Mouse (Mus musculus) monocyte, adult 2 months (primary cell): Measurements from ENCODE around the gene Gm3095.
"Not testable (repeated sequence)": the region's sequence is repeated elsewhere in the genome, so short reads cannot be mapped to it uniquely, and the experiment has no call there.

Experiments used
- DNase-seq, 2 experiments: peaks; one replicate each; pipeline ENCODE4 v3.0.0; 2022; ENCODE audit warnings: low spot score in 2 of 2, low read depth in 1 of 2

Gene Gm3095

DNA sequence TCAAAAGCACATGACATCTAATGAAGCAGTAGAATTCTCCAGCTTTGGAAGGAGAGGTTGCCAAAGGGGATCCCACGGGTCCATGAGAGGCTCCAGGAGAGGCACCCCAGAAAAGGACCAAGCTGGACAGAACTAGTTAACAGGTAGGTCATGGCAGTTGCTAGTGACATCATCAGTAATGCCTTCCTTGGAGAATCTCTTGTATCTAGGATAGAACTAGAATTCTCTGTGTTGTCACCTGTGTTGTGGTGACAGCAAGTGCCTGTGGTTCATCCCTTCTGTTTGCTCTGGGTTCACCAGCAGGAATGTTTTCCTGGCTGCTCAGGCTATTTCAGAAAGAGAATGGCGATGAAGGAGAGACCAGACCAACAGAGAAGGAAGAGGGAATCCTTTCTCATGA, at the start of gene Gm3095:
TSS of gene Gm3095 (plus strand) at position 301 of the 400 bp plus-strand sequence.
- DNase-seq = not testable (repeated sequence)

DNA sequence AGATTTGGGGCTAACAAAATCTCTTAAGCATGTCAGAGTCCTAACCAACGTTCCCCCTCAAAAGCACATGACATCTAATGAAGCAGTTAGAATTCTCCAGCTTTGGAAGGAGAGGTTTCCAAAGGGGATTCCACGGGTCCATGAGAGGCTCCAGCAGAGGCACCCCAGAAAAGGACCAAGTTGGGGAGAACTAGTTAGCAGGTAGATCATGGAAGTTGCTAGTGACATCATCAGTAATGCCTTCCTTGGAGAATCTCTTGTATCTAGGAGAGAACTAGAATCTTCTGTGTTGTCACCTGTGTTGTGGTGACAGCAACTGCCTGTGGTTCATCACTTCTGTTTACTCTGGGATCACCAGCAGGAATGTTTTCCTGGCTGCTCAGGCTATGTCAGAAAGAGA, 31.9 kb upstream of the Gm3095 start, which contains the start of gene Gm3029:
TSS of gene Gm3029 (plus strand) at position 301 of the 400 bp plus-strand sequence.
- DNase-seq = not testable (repeated sequence)

DNA sequence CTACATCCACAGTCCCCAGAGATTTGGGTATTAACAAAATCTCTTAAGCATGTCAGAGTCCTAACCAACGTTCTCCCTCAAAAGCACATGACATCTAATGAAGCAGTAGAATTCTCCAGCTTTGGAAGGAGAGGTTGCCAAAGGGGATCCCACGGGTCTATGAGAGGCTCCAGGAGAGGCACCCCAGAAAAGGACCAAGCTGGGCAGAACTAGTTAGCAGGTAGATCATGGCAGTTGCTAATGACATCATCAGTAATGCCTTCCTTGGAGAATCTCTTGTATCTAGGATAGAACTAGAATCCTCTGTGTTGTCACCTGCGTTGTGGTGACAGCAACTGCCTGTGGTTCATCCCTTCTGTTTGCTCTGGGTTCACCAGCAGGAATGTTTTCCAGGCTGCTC, 34.7 kb downstream of the Gm3095 start, which contains the start of gene Gm3099:
TSS of gene Gm3099 (plus strand) at position 301 of the 400 bp plus-strand sequence.
- DNase-seq = not testable (repeated sequence)
